Mouse (Mus musculus) left cerebral cortex, postnatal 25 days (tissue): ENCODE results near the gene Myf6. TPM values are rescaled to one million over a fixed set of nuclear protein-coding genes. Genes with fewer than 3 reads are reported as not detected.

Source experiments
- DNase-seq, 2 experiments: peaks; one replicate each; pipeline ENCODE4 v3.0.0; 2022; ENCODE audit warnings: low spot score in 2 of 2, mixed read lengths in 1 of 2
- intact Hi-C: fragments of 180-260 bp; cut with DNase I; formaldehyde crosslinking; loops from one replicate; pipeline ENCODE4 v1.15.1; 2025
- total RNA-seq, 2 experiments: library from RNA; stranded (reverse); gene quantifications; 2 replicates each; pipeline ENCODE4 v1.2.3; 2021

Gene Myf6
- total RNA-seq, result not detected

DNA sequence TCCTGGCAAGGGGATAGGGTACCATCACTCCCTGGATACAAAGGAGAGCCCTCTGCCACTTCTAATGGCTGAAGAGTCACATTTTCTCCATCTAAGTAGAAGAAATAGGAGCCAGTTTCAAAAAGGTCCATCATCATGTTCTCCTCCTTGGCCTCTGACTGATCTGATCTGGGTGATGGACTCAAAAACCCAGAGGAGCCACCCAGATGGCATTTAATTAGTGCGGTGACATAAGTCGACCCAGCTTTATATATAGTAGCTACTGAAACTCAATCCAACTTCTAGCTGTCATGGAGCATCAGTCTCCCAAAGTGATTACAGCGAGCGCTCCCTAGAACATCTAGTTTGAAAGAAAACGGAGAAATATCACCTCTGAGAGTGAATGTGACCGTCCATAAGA, at the start of gene Myf6:
Gene Myf6, minus strand, starts transcription at position 170 of the 400 bp plus-strand sequence.
- DNase-seq, result no peak
- intact Hi-C loops, result no loop called here

GRCm38 (mm10) chr10:107543026-107543425, 48.5 kb upstream of the Myf6 start:
- intact Hi-C loops, result no loop called here
- no peak for DNase-seq

GRCm38 (mm10) chr10:107528758-107529157, 34.2 kb upstream of the Myf6 start:
- DNase-seq, result no peak
- intact Hi-C loops, result no loop called here

- DNase-seq, result no peak
- intact Hi-C loops, result no loop called here
These were observed 24.7 kb upstream of the Myf6 start for GRCm38 (mm10) chr10:107519216-107519615.

GRCm38 (mm10) chr10:107516641-107517040, 22.1 kb upstream of the Myf6 start:
- intact Hi-C loops, result no loop called here
- no peak for DNase-seq

GRCm38 (mm10) chr10:107514735-107515134, 20.2 kb upstream of the Myf6 start:
- intact Hi-C loops, result no loop called here
- DNase-seq, result no peak

DNA sequence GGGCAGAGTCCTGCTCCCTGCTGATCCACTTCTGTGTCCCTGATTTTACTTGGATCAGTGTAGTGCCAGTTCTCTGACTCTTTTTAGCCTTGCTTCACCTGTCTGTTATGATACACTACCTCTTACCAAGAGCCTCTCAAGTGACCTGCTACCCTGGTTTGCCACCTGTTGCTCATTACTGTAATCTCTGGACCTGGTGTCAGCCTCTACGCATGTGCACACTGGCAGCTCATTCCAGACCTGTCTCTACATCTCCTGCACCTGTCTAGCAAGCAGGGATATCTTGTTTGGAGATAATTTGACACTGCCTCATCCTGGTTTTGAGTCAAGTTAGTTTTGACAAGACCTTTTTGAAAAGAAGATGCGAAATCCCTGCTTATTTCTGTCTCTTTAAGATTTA, 11.9 kb upstream of the Myf6 start:
- no peak for DNase-seq
- intact Hi-C loops, result no loop called here

- no peak for DNase-seq
- intact Hi-C loops, result no loop called here
These were observed 8.9 kb upstream of the Myf6 start for GRCm38 (mm10) chr10:107503430-107503829.

DNA sequence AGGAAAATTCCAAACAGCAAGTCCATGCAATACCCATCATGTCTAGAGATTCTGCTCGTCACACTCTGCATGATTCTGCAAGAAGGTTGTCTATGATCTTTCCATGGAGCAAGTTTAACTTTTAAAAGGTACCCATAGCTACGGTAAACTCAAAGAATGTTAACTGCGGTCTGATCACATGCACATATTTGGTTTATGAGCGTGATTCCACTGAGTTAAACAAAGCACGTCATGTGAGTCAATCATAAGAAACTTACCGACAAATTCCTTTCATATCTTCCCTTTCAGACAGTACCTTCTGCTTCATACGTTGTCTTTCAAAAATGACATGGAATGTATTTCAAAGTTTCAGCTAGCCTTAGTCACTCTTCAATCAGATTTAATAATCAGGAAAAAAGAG, 7.7 kb upstream of the Myf6 start:
- DNase-seq, result no peak
- intact Hi-C loops, result no loop called here

- intact Hi-C loops, result no loop called here
- peak; percentile 26 to 77 for DNase-seq
These were observed 5.1 kb upstream of the Myf6 start for GRCm38 (mm10) chr10:107499656-107500055.

DNA sequence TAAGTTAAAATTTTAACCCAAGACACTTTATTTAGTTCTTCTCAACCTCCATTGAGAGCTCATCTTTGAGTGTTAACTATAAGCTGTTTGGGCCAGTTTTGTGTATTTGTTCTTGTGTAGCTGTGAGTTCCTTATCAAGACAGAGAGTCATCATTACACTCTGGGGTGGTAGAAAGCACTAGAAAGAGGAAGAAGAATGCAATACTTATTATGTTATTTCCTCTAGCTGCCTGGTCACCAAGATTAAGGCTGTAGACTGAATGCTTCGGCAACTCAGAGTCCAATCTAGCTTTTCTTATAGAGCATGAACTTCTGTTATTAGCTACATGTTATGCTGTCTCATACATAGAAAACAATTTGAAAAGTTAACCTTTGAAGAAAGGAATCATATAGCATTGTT, 1.9 kb upstream of the Myf6 start:
- intact Hi-C loops, result no loop called here
- DNase-seq, result no peak

DNA sequence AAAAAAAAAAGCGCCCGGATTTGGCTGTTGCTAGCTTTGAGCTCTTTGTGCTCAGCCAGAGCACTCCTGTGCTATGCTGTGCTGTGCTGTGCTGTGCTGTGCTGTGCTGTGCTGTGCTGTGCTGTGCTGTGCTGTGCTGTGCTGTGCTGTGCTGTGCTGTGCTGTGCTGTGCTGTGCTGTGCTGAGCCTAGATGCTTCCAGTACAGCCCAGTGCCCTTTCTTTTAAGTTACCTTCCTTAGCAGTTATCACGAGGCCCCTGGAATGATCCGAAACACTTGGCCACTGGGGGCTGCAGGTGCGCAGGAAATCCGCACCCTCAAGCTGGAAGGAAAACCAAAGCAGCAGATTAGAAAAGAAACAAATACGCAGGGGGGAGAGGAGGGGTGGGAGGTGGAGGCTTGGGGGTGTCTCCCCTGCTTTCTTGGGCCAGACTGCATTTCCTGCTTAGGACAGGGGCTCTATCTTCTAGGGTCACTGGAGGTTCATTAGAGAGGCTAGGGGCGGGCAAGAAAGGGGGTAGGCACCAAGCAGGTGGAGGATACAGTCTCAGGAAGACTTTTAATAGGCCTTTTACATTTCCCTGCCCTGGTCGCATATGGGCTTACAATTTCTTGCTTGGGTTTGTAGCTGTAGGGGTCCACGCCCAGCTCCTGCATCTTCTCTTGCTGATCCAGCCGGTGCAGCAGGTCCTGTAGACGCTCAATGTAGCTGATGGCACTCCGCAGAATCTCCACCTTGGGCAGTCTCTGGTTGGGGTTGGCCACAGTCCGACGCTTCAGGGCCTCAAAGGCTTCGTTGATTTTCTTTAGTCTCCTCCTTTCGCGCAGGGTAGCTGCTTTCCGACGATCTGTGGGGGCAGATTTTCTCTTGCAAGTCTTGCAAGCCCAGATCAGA, 710 bp downstream of the Myf6 start:
- intact Hi-C loops, result no loop called here
- DNase-seq, result no peak

- DNase-seq, result peak; percentile 6 to 31
- intact Hi-C loops, result no loop called here
These were observed 1.5 kb downstream of the Myf6 start for GRCm38 (mm10) chr10:107492867-107493579.

- intact Hi-C loops, result no loop called here
- no peak for DNase-seq
These were observed 5.8 kb downstream of the Myf6 start for GRCm38 (mm10) chr10:107488654-107489315.

- no peak for DNase-seq
- intact Hi-C loops, result no loop called here
These were observed 7.8 kb downstream of the Myf6 start for GRCm38 (mm10) chr10:107486770-107487169.

DNA sequence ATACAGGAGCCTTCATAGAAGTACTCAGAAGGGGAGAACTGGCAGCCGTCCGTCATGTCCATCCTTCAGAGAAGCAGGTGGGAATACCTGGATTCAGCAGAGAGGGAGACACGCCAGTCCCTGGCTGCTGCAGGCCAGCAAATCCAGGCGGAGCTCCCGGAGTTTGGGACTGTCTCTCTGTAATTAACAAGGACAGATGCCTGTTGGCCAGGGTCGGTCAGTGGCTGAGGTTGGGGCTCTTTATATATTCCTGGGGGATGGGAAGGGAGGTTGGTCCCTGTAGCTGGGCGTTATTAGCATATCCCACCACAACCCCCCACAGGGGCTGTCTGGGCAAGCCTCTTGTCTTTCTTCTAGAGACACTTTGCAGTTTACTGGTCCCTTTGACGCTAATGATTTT, 8.7 kb downstream of the Myf6 start, which contains the start of gene Myf5:
Gene Myf5, minus strand, starts transcription at position 265 of the 400 bp plus-strand sequence.
- no peak for DNase-seq
- intact Hi-C loops, result no loop called here

- intact Hi-C loops, result no loop called here
- no peak for DNase-seq
These were observed 10.5 kb downstream of the Myf6 start for GRCm38 (mm10) chr10:107484050-107484449.

DNA sequence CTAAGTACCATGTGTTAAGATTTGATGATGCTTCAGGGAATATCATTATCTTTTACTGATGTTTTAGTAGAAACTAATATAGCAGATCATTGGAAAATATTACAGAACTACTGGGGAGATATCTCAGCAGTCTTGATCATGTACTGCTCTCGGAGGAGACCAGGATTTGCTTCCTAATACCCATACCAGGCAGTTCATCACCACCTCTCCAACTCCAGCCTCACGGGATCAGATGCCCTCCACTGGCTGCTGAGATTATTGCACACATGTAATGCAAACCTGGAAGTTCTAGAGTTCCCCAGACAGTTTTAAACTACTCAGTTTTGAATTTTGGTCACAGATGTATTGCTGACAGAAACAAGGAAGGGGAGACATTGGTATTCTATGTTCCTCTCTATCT, 21.0 kb downstream of the Myf6 start:
- DNase-seq, result no peak
- intact Hi-C loops, result no loop called here

DNA sequence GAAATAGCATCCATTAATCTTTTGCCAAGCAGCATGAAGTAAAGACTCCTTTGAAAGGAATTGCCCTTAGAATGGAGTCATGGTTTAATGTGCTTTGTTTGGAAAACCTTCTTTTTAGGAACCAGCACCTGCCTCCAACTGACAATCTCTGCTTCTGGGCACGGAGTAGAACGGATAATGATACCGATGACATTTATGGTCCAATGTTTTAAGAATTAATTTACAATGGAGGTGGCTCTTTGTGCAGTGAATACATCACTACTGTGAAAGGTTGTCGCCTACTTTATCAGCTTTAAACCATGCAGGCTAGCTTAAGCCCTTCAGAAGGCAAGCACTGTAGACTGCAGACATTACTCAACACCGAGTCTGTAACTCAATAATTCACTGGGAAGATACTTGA, 22.8 kb downstream of the Myf6 start:
- no peak for DNase-seq
- intact Hi-C loops, result no loop called here

GRCm38 (mm10) chr10:107467819-107468218, 26.7 kb downstream of the Myf6 start:
- no peak for DNase-seq
- intact Hi-C loops, result no loop called here
